ENCODE assay signal across 17 mouse cellular contexts in genomic region chr11:61481239-61482090, GRCm38 (mm10). TPM values are rescaled to one million over a fixed set of nuclear protein-coding genes. Genes with fewer than 3 reads are reported as not detected.
DNase-seq lines count a peak whose midpoint lies in the region; ATAC-seq lines count a peak whose summit lies in the region.
"Had no signal": no experiment of that assay in that cellular context is flagged by ENCODE, and none has a peak within 500 bp of the region (broad histone marks: within the 10 kb centered on the region; RNA-seq: fewer than 3 reads in every experiment).

No protein-coding gene starts in this region.

- peaks cover 24% of the 10 kb centered on the region for H3K4me1 ChIP-seq in midbrain, embryonic 11.5 days (ENCODE audit: control insufficient read depth, insufficient read depth, low read length)
- peaks cover 8% of the 10 kb centered on the region for H3K4me1 ChIP-seq in midbrain, embryonic 16.5 days (ENCODE audit: control insufficient read depth, insufficient read depth, low read length)

- H3K36me3 ChIP-seq in midbrain, embryonic 11.5 days (ENCODE audit: control insufficient read depth, insufficient read depth, low read length): no peaks in the 10 kb centered on the region
- H3K36me3 ChIP-seq in midbrain, embryonic 16.5 days (ENCODE audit: control insufficient read depth, insufficient read depth, low read length): no peaks in the 10 kb centered on the region
- H3K36me3 ChIP-seq: kidney, embryonic 15.5 days; midbrain, embryonic 12.5 days; neural tube, embryonic 15.5 days had no signal

- ATAC-seq in midbrain, embryonic 11.5 days (ENCODE audit: low FRiP score): no peak
- ATAC-seq in midbrain, embryonic 16.5 days: no peak; the same call in 1 of the 2 replicates
- peak; percentile 25 for ATAC-seq in inflammation-experienced regulatory T-cells, adult 6 months
- ATAC-seq: Patski had no signal

- no peaks in the 10 kb centered on the region for H3K27me3 ChIP-seq in midbrain, embryonic 11.5 days (ENCODE audit: control insufficient read depth, insufficient read depth, low read length)
- H3K27me3 ChIP-seq in midbrain, embryonic 16.5 days (ENCODE audit: control insufficient read depth, insufficient read depth, low read depth, low read length): no peaks in the 10 kb centered on the region
- H3K27me3 ChIP-seq: kidney, embryonic 15.5 days; midbrain, embryonic 12.5 days; neural tube, embryonic 15.5 days; Patski had no signal

- H3K4me3 ChIP-seq in midbrain, embryonic 11.5 days (ENCODE audit: low read depth, low read length): no peak overlapping the region
- H3K4me3 ChIP-seq in midbrain, embryonic 16.5 days (ENCODE audit: low read depth, low read length): no peak overlapping the region
- H3K4me3 ChIP-seq: kidney, embryonic 15.5 days; midbrain, embryonic 12.5 days; neural tube, embryonic 15.5 days had no signal

- H3K9me3 ChIP-seq in midbrain, embryonic 11.5 days (ENCODE audit: control insufficient read depth, low read length): no peaks in the 10 kb centered on the region
- H3K9me3 ChIP-seq in midbrain, embryonic 16.5 days (replicated peaks; ENCODE audit: control insufficient read depth, low read length, poor library complexity, severe bottlenecking): no peaks in the 10 kb centered on the region
- H3K9me3 ChIP-seq: kidney, embryonic 15.5 days; midbrain, embryonic 12.5 days; neural tube, embryonic 15.5 days had no signal

- 84% methylated on average over 9 of the region's 9 CpGs for WGBS in midbrain, embryonic 11.5 days
- WGBS in midbrain, embryonic 16.5 days: 81% methylated on average over 9 of the region's 9 CpGs

- DNase-seq in embryo, embryonic 10 days (ENCODE audit: low spot score): peak; percentile 34
- DNase-seq in embryo, embryonic 9.5 days (ENCODE audit: extremely low spot score): no peak
- peak; percentile 49 for DNase-seq in midbrain, embryonic 11.5 days (ENCODE audit: low spot score, missing footprints)
- DNase-seq in thymus, postnatal 36 days: peak; percentile 23 to 62
- DNase-seq in layer of hippocampus, postnatal 14 days (ENCODE audit: low spot score in 2 of 2): no peak
- no peak for DNase-seq in layer of hippocampus, adult 18-20 months (ENCODE audit: low spot score in 2 of 2)
- DNase-seq: adrenal gland, postnatal 14 days; B cell, adult 2 months; gastrocnemius, postnatal 36 days; heart, postnatal 36 days; lung, embryonic 14.5 days had no signal

- no peak overlapping the region for H3K9ac ChIP-seq in midbrain, embryonic 11.5 days (ENCODE audit: low read length)
- H3K9ac ChIP-seq in midbrain, embryonic 16.5 days (ENCODE audit: low read depth, low read length): no peak overlapping the region
- H3K9ac ChIP-seq: kidney, embryonic 15.5 days; lung, embryonic 14.5 days; midbrain, embryonic 12.5 days; neural tube, embryonic 15.5 days had no signal

- no peak overlapping the region for H3K27ac ChIP-seq in midbrain, embryonic 11.5 days (ENCODE audit: low read depth, low read length)
- no peak overlapping the region for H3K27ac ChIP-seq in midbrain, embryonic 16.5 days (ENCODE audit: low read length)
- H3K27ac ChIP-seq: kidney, embryonic 15.5 days; midbrain, embryonic 12.5 days; neural tube, embryonic 15.5 days had no signal

- no peak overlapping the region for H3K4me2 ChIP-seq in midbrain, embryonic 11.5 days
- no peak overlapping the region for H3K4me2 ChIP-seq in midbrain, embryonic 16.5 days (ENCODE audit: low read length)
- H3K4me2 ChIP-seq: kidney, embryonic 15.5 days; lung, embryonic 14.5 days; midbrain, embryonic 12.5 days; neural tube, embryonic 15.5 days had no signal

RNA-seq across cellular contexts. Expression of gene Mfap4, which starts 3.8 kb away (rescaled TPM):
- polyA plus RNA-seq in midbrain, embryonic 11.5 days (2014; fragmentation: Nextera tagmentation; extraction: Ambion mirVana): 69.8 and 78.9 TPM in 2 replicates
- polyA plus RNA-seq in midbrain, embryonic 16.5 days (2015; fragmentation: Nextera tagmentation; extraction: Ambion mirVana): 16.2 and 18.0 TPM in 2 replicates
- polyA plus RNA-seq in inflammation-experienced regulatory T-cells, adult 6 months (2017; shearing (Covaris generic)): not detected
- total RNA-seq in layer of hippocampus, postnatal 14 days (2021): 10 to 100 TPM in 1 of 2 experiments, 1 to 10 TPM in 1; 8.5 to 12.5 TPM
- total RNA-seq in layer of hippocampus, adult 18-20 months (2021): 1 to 10 TPM; 4.3 to 4.8 TPM
- polyA plus RNA-seq: Patski had no signal

RNA-seq across cellular contexts. Expression of gene Mapk7, which starts 12.7 kb away (rescaled TPM):
- 51.0 and 58.3 TPM in 2 replicates for polyA plus RNA-seq in midbrain, embryonic 11.5 days (2014; fragmentation: Nextera tagmentation; extraction: Ambion mirVana)
- polyA plus RNA-seq in midbrain, embryonic 16.5 days (2015; fragmentation: Nextera tagmentation; extraction: Ambion mirVana): 63.0 and 66.7 TPM in 2 replicates
- 1 to 10 TPM; 5.6 to 8.9 (median 8.1) TPM for polyA plus RNA-seq in inflammation-experienced regulatory T-cells, adult 6 months (2017; shearing (Covaris generic))
- total RNA-seq in layer of hippocampus, postnatal 14 days (2021): 10 to 100 TPM; 32.8 to 36.2 TPM
- 10 to 100 TPM; 26.6 to 27.4 TPM for total RNA-seq in layer of hippocampus, adult 18-20 months (2021)

RNA-seq across cellular contexts. Expression of gene B9d1, which starts 23.5 kb away (rescaled TPM):
- 35.1 and 39.6 TPM in 2 replicates for polyA plus RNA-seq in midbrain, embryonic 11.5 days (2014; fragmentation: Nextera tagmentation; extraction: Ambion mirVana)
- 31.5 and 32.8 TPM in 2 replicates for polyA plus RNA-seq in midbrain, embryonic 16.5 days (2015; fragmentation: Nextera tagmentation; extraction: Ambion mirVana)
- polyA plus RNA-seq in inflammation-experienced regulatory T-cells, adult 6 months (2017; shearing (Covaris generic)): 1 to 10 TPM; 2.2 to 4.4 (median 2.4) TPM
- total RNA-seq in layer of hippocampus, postnatal 14 days (2021): 10 to 100 TPM; 37.3 to 37.4 TPM
- total RNA-seq in layer of hippocampus, adult 18-20 months (2021): 10 to 100 TPM; 37.4 to 49.3 TPM

RNA-seq across cellular contexts. Expression of gene Rnf112, which starts 27.5 kb away (rescaled TPM):
- 0.40 and 0.51 TPM in 2 replicates for polyA plus RNA-seq in midbrain, embryonic 11.5 days (2014; fragmentation: Nextera tagmentation; extraction: Ambion mirVana)
- 39.5 and 43.0 TPM in 2 replicates for polyA plus RNA-seq in midbrain, embryonic 16.5 days (2015; fragmentation: Nextera tagmentation; extraction: Ambion mirVana)
- not detected for polyA plus RNA-seq in inflammation-experienced regulatory T-cells, adult 6 months (2017; shearing (Covaris generic))
- total RNA-seq in layer of hippocampus, postnatal 14 days (2021): 100 to 1,000 TPM; 328 to 329 TPM
- 100 to 1,000 TPM; 449 to 457 TPM for total RNA-seq in layer of hippocampus, adult 18-20 months (2021)
- total RNA-seq: heart, postnatal 36 days had no signal
- polyA plus RNA-seq: Patski had no signal

Comparison
In these comparisons a context has a peak if more than half of its experiments do, and no peak if none do; other contexts are left out.
1. DNase-seq: peak in embryo, embryonic 10 days (single experiment), midbrain, embryonic 11.5 days (single experiment) and thymus, postnatal 36 days (2 of 2); none in embryo, embryonic 9.5 days (single experiment), layer of hippocampus, postnatal 14 days (0 of 2) and layer of hippocampus, adult 18-20 months (0 of 2).
2. RNA of gene Mfap4, which starts 3.8 kb away (polyA plus RNA-seq): 69.8 to 78.9 TPM in midbrain, embryonic 11.5 days and 16.2 to 18.0 TPM in midbrain, embryonic 16.5 days; not detected in inflammation-experienced regulatory T-cells, adult 6 months; every median in the first group is over 10 times any median in the second.